Mouse (Mus musculus) kidney, embryonic 14.5 days (tissue): Measurements from ENCODE around the gene Shb. TPM values are rescaled to one million over a fixed set of nuclear protein-coding genes. Genes with fewer than 3 reads are reported as not detected.

Source experiments
- ATAC-seq: fragments of 200-750 bp; cut with Nextera tagmentation; 2 replicates; pipeline ENCODE4 v1.8.0; 2017; ENCODE audit warnings: moderate number of reproducible peaks, mild to moderate bottlenecking, moderate TSS enrichment, moderate library complexity; ENCODE audit not compliant: low FRiP score, low TSS enrichment
- H3K27ac ChIP-seq: fragments of 300-500 bp; sonication (generic); 2 replicates; pipeline ENCODE4 v1.5.1; 2014; ENCODE audit warnings: low read depth, mild to moderate bottlenecking, low read length, moderate library complexity, mixed read lengths
- H3K27me3 ChIP-seq: fragments of 300-500 bp; sonication (generic); 2 replicates; pipeline ENCODE4 v1.6.1; 2014; ENCODE audit warnings: mild to moderate bottlenecking, low read length; ENCODE audit not compliant: control insufficient read depth, insufficient read depth
- H3K36me3 ChIP-seq: fragments of 300-500 bp; sonication (generic); 2 replicates; pipeline ENCODE4 v1.6.1; 2014; ENCODE audit warnings: low read length, mixed read lengths; ENCODE audit not compliant: control insufficient read depth, insufficient read depth
- H3K4me1 ChIP-seq: fragments of 300-500 bp; sonication (generic); 2 replicates; pipeline ENCODE4 v1.6.1; 2014; ENCODE audit warnings: low read length, mixed read lengths; ENCODE audit not compliant: control insufficient read depth, insufficient read depth
- H3K4me2 ChIP-seq: fragments of 300-500 bp; sonication (generic); replicated peaks from 2 replicates; pipeline ENCODE4 v1.6.1; 2014; ENCODE audit warnings: low read depth, mild to moderate bottlenecking, low read length
- H3K4me3 ChIP-seq: fragments of 300-500 bp; sonication (generic); 2 replicates; pipeline ENCODE4 v1.5.1; 2014; ENCODE audit warnings: mild to moderate bottlenecking, low read length
- H3K9ac ChIP-seq: fragments of 300-500 bp; sonication (generic); 2 replicates; pipeline ENCODE4 v1.6.1; 2014; ENCODE audit warnings: low read depth, mild to moderate bottlenecking, low read length, moderate library complexity
- H3K9me3 ChIP-seq: fragments of 300-500 bp; sonication (generic); 2 replicates; pipeline ENCODE4 v1.6.1; 2016; ENCODE audit warnings: low read length; ENCODE audit not compliant: control insufficient read depth
- WGBS: fragments of 180-500 bp; shearing (Covaris S2); extraction: QIAGEN DNeasy Blood & Tissue Kit; methylation state at CpG from one replicate; pipeline ENCODE4 v1.1.7; 2014; 5-methylcytosine and 5-hydroxymethylcytosine counted together
- polyA plus RNA-seq: library from polyadenylated mRNA; unstranded; fragments of >200 nt; fragmentation: Nextera tagmentation; extraction: Ambion mirVana; gene quantifications from 2 replicates; pipeline ENCODE4 v1.2.1, GENCODE M21; 2014

Shb gene
- polyA plus RNA-seq, 1 experiment from 2014 or later: 6.1 TPM

DNA sequence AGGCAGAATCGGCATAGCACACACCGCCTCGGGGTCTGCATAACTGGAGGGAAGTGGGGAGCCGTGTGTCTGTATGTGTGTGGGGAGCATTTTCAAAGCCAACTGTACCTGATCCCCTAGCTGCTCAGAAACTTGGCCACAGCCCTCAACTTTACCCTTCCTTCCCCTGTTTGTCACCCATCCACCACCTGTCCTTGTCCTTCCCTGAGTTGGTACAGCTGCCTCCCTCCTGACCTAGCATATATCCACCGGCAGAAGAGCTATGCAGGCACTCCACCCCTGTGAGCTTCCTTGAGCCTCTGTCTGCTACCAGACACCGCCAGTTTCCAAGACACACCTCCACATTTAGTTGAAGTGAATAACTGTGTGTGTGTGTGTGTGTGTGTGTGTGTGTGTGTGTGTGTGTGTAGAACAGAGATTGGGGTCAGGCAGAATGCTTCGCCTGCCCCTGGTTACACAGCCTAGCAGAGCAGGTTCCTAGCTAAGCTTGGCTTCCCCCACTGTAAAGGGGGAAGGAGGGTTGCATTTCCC lies 95.8 kb downstream of the Shb start:
- no peaks in the 10 kb centered on the region for H3K9me3 ChIP-seq
- 46% methylated on average over 7 of the region's 7 CpGs for WGBS
- peak; percentile 48 for ATAC-seq
- H3K36me3 ChIP-seq: no peaks in the 10 kb centered on the region
- H3K4me2 ChIP-seq: no peak overlapping the region; the same call in 1 of the 2 replicates
- no peaks in the 10 kb centered on the region for H3K27me3 ChIP-seq
- H3K4me1 ChIP-seq: peaks cover 31% of the 10 kb centered on the region
- no peak overlapping the region for H3K9ac ChIP-seq
- H3K4me3 ChIP-seq: no peak overlapping the region
- H3K27ac ChIP-seq: peak overlapping the region; percentile 49; the same call in 1 of the 2 replicates

DNA sequence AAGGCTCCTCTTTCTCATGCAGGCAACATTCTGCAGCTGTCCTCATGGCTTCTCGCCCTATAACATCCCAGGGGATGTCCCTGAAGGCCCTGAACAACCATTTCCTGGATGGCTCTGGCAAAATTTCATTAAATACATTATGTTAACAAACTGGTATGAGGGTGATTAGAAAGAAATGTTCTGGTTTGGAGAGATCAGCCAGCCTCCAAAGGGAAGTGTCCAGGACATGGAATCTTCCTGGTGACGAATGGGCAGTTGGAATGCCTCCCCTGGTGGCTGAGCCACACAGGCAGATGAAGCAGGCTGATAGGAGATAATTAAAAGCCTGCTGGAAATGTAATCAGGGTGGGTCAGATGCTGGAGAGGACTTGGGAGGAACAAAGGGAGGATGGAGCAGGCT lies 96.4 kb downstream of the Shb start:
- ATAC-seq: peak; percentile 41; the same call in 1 of the 2 replicates
- Histone ChIP-seq H3K36me3 (no peaks in the 10 kb centered on the region), H3K9me3 (no peaks in the 10 kb centered on the region), H3K4me2 (no peak overlapping the region; the same call in 1 of the 2 replicates), H3K27ac (peak overlapping the region; percentile 49; the same call in 1 of the 2 replicates), H3K9ac (no peak overlapping the region), H3K4me1 (peaks cover 31% of the 10 kb centered on the region), H3K27me3 (no peaks in the 10 kb centered on the region), H3K4me3 (no peak overlapping the region)
- WGBS: 53% methylated on average over 2 of the region's 2 CpGs

DNA sequence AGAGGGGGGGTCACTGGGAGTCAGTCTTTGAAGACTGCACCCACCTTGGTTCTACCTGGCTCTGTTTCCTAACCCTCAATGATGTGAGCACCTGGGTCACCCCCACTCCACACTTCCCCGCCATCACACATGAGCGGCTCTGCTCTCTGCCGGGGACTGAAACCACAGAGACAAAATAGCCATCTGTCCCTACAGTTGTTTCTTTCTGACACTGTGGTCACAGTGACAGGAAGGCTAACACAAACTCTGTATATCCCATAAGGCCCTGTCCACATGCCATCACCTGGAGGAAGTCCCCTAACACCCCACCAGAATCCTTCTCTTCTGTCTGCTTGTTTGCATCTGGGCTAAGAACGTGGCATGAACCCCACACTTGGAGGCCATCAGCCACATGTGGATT lies 97.6 kb downstream of the Shb start:
- Histone ChIP-seq H3K4me3 (no peak overlapping the region), H3K9ac (no peak overlapping the region), H3K27ac (no peak overlapping the region), H3K4me2 (no peak overlapping the region), H3K27me3 (no peaks in the 10 kb centered on the region), H3K4me1 (peaks cover 31% of the 10 kb centered on the region), H3K36me3 (no peaks in the 10 kb centered on the region), H3K9me3 (no peaks in the 10 kb centered on the region)
- 64% methylated on average over 4 of the region's 4 CpGs for WGBS
- no peak for ATAC-seq

DNA sequence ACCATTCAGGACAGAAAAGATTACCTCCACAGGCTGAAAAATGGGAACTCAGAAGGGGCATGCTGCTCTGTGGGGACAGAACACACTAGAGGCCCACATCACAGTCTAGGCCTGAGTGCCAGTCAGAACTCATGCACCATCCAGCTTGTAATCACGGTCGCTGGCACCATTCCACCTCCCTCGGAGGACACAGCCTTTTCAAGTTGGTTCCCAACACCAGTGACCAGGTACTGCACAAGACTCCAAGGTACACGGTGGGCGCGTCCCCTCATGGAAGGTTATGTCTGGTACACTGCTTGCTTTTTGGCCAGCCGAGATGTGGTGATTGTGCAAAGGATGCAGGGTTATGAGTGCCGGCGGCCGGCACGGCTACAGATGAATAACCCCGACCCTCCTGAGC lies 98.2 kb downstream of the Shb start:
- ATAC-seq: no peak
- no peak overlapping the region for H3K27ac ChIP-seq
- peaks cover 33% of the 10 kb centered on the region for H3K4me1 ChIP-seq

DNA sequence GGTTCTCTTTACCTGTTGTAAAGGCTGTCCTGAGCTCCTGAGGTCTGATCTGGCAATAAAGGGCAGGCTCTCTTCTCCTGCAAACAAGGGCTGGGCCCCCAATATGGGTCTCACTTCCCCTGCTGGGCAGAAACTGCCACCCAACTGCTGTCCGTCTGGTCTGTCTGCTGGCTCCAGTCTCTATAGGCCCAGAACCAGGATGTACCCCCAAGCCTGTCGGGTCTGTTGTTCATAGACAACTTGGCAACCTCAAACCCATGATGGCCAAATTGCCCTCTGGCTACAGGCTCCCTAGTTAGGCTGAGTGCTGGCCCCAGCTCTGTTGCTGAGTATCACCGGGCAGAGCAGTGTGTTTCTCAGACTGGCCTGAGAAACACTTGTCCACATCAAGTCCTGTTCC lies 100.5 kb downstream of the Shb start:
- WGBS: 84% methylated on average over 3 of the region's 3 CpGs
- H3K4me1 ChIP-seq: peaks cover 25% of the 10 kb centered on the region
- no peak for ATAC-seq
- H3K4me3 ChIP-seq: no peak overlapping the region
- H3K27me3 ChIP-seq: no peaks in the 10 kb centered on the region
- H3K27ac ChIP-seq: no peak overlapping the region
- no peak overlapping the region for H3K4me2 ChIP-seq
- no peak overlapping the region for H3K9ac ChIP-seq
- H3K36me3 ChIP-seq: no peaks in the 10 kb centered on the region
- H3K9me3 ChIP-seq: no peaks in the 10 kb centered on the region

More for the DNA sequence above, 98.2 kb downstream of the Shb start:
- no peaks in the 10 kb centered on the region for H3K9me3 ChIP-seq
- no peaks in the 10 kb centered on the region for H3K36me3 ChIP-seq
- H3K27me3 ChIP-seq: no peaks in the 10 kb centered on the region
- no peak overlapping the region for H3K4me3 ChIP-seq
- H3K9ac ChIP-seq: no peak overlapping the region
- H3K4me2 ChIP-seq: no peak overlapping the region
- 62% methylated on average over 12 of the region's 12 CpGs for WGBS

DNA sequence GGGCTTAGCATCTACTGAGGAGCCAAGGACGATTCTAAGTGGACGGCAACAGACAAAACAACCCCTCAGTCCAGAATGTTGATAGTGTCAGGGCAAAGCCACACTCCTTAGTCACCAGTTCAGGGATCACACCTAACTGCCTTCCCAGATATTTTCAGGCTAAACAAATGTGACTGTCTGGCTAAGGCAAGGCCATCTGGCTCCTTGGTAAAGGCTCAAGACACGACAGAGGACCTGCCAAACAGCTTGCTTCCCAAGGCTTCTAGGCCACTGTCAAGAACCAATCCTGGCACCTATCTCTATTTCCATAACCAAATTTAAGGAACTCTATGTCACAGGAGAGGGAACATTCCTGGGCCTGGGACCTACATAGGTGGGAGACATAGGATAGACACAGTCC lies 101.0 kb downstream of the Shb start:
- ATAC-seq: no peak
- Histone ChIP-seq H3K9ac (no peak overlapping the region), H3K4me2 (no peak overlapping the region), H3K27ac (no peak overlapping the region), H3K27me3 (no peaks in the 10 kb centered on the region), H3K4me1 (peaks cover 20% of the 10 kb centered on the region), H3K9me3 (no peaks in the 10 kb centered on the region), H3K4me3 (no peak overlapping the region), H3K36me3 (no peaks in the 10 kb centered on the region)
- 87% methylated on average over 3 of the region's 3 CpGs for WGBS

DNA sequence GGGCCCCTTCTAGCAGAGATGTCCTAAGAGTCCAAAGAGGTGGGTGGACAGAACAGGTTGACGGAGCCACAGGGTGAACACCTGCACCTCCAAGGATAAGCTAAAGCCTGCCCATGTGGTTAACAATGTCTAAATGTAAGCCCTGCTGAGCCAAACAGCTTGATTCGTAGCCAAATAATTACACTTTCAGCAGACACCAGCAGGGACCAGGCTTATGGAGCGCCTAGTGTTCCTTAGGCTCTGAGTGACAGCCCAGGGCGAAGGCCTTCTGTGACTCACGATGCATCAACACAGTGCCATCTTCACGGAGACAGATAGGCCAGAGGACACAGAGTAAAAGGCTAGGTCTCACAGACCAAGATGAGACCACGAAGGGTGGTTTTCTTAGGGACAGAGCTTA lies 102.8 kb downstream of the Shb start:
- Histone ChIP-seq H3K36me3 (no peaks in the 10 kb centered on the region), H3K9ac (no peak overlapping the region), H3K4me2 (no peak overlapping the region), H3K4me3 (no peak overlapping the region), H3K4me1 (peaks cover 4% of the 10 kb centered on the region; the same call in 1 of the 2 replicates), H3K9me3 (no peaks in the 10 kb centered on the region), H3K27ac (no peak overlapping the region), H3K27me3 (no peaks in the 10 kb centered on the region)
- ATAC-seq: no peak
- WGBS: 81% methylated on average over 7 of the region's 7 CpGs

DNA sequence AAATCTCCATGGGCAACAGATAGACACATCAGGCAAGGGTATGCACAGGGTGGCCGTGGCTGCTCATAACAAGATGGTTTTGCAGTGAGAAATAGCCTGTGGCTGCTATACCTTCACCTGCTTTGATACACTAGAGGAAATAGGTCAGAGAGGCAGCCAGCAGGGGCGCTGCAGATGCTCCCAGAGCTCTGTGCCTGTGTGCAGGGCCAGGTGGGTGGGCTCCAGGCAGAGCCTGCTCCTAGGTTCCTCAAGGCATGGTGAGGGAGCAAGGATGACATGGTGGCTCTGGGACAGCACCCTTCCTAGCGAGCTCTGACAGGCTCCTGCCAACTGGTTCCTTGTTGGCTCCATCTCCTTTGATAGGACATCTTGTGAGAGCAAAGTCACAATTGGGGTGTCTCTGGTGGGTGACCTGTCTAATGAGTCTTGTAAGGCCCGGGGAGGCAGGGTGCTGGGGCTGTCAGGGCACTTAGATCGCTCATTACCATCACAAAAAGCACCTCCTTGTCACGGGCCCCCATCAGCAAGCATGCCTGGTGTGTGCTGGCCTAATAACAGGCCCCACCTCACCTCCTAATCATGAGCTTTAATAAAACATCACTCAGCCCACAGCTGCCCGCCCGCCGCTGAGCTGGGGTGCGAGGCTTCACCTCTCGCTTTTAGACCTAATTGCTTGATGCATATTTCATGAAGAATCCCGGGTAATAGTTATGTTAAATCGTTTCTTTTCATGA lies 105.4 kb downstream of the Shb start:
- Histone ChIP-seq H3K4me2 (no peak overlapping the region), H3K9ac (no peak overlapping the region), H3K4me3 (no peak overlapping the region), H3K36me3 (no peaks in the 10 kb centered on the region; the same call in 1 of the 2 replicates), H3K27me3 (no peaks in the 10 kb centered on the region), H3K9me3 (no peaks in the 10 kb centered on the region), H3K4me1 (peaks cover 9% of the 10 kb centered on the region; the same call in 1 of the 2 replicates), H3K27ac (no peak overlapping the region)
- ATAC-seq: no peak
- WGBS: 70% methylated on average over 13 of the region's 13 CpGs

DNA sequence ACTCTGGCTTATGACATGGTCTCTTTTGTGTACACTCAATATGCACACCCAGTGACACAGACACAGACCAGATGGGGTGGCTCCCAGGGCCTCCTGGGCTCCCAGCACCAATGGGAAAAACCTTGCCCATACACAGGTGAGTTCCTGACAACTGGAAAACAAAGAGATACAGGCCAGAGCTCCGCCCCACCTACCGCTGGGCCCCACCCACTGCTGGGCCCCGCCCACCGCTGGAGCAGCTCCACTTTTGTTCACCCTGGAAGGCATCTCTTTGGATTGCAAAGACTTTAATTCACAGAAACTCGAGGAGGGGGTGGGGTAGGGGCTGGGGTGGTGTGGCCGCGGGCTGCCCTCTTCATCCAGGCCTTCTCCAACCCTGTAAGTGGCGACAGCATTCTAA lies 108.9 kb downstream of the Shb start:
- Histone ChIP-seq H3K27me3 (no peaks in the 10 kb centered on the region), H3K36me3 (no peaks in the 10 kb centered on the region; the same call in 1 of the 2 replicates), H3K4me2 (no peak overlapping the region), H3K27ac (no peak overlapping the region), H3K4me3 (no peak overlapping the region), H3K4me1 (peaks cover 15% of the 10 kb centered on the region; the same call in 1 of the 2 replicates), H3K9me3 (no peaks in the 10 kb centered on the region), H3K9ac (no peak overlapping the region)
- WGBS: 32% methylated on average over 8 of the region's 8 CpGs
- 0 out of 2 replicates have a peak, but pooled peaks have one; percentile 22 for ATAC-seq
